Mouse (Mus musculus) heart, adult 2 months (tissue): ENCODE results near the gene Cxcl9.
A peak's percentile ranks its signal among the peaks of the same experiment; 100 is the strongest.

Experiments
- CTCF ChIP-seq: fragments of 200-600 bp; IDR thresholded peaks from 2 replicates; pipeline ENCODE4 v1.8.1; 2022; ENCODE audit warnings: antibody characterized with exemption, mild to moderate bottlenecking, moderate library complexity
- EP300 ChIP-seq: fragments of 200-500 bp; IDR thresholded peaks from 2 replicates; pipeline ENCODE4 v1.6.1; 2011; ENCODE audit warnings: low read depth, low read length, control low read depth; ENCODE audit not compliant: insufficient read depth

GRCm38 (mm10) chr5:92277437-92278394 lies 50.2 kb downstream of the Cxcl9 start, which contains the start of gene Naaa:
- TF ChIP-seq EP300 (0 out of 2 replicates have a peak, but pooled peaks have one; percentile 45), CTCF (peak; percentile 72)
